Mouse (Mus musculus) spleen, postnatal 10 days (tissue): Measurements from ENCODE around the gene Tfdp2.
A peak's percentile ranks its signal among the peaks of the same experiment; 100 is the strongest.
"Not testable (repeated sequence)": the region's sequence is repeated elsewhere in the genome, so short reads cannot be mapped to it uniquely, and the experiment has no call there.

ENCODE experiments used
- DNase-seq, 2 experiments: peaks; one replicate each; pipeline ENCODE4 v3.0.0; 2021 to 2022; ENCODE audit warnings: low spot score in 2 of 2

The Tfdp2 gene

GRCm38 (mm10) chr9:96299324-96300008 is 103.4 kb downstream of the Tfdp2 start:
- no peak for DNase-seq

GRCm38 (mm10) chr9:96308816-96309215 is 112.7 kb downstream of the Tfdp2 start:
- no peak for DNase-seq

GRCm38 (mm10) chr9:96312074-96312473 is 116.0 kb downstream of the Tfdp2 start:
- no peak for DNase-seq

- no peak for DNase-seq
Observed at GRCm38 (mm10) chr9:96319333-96319732, 123.3 kb downstream of the Tfdp2 start.

GRCm38 (mm10) chr9:96320551-96320980 is 124.5 kb downstream of the Tfdp2 start:
- no peak for DNase-seq

- DNase-seq, result no peak
Observed at GRCm38 (mm10) chr9:96322411-96323152, 126.5 kb downstream of the Tfdp2 start.

- DNase-seq, result no peak
Observed at GRCm38 (mm10) chr9:96324502-96324901, 128.4 kb downstream of the Tfdp2 start.

GRCm38 (mm10) chr9:96326496-96326923 is 130.4 kb downstream of the Tfdp2 start:
- no peak for DNase-seq

- DNase-seq, result no peak
Observed at GRCm38 (mm10) chr9:96328226-96328625, 132.2 kb downstream of the Tfdp2 start.

- DNase-seq, result no peak
Observed at GRCm38 (mm10) chr9:96331146-96331545, 135.1 kb downstream of the Tfdp2 start.

GRCm38 (mm10) chr9:96345750-96346149 is 149.7 kb downstream of the Tfdp2 start:
- no peak for DNase-seq

GRCm38 (mm10) chr9:96348885-96349284 is 152.8 kb downstream of the Tfdp2 start:
- no peak for DNase-seq

GRCm38 (mm10) chr9:96350010-96350409 is 153.9 kb downstream of the Tfdp2 start:
- peak in 1 of 2 experiments; percentile 63 for DNase-seq

- DNase-seq, result no peak
Observed at GRCm38 (mm10) chr9:96350476-96350875, 154.4 kb downstream of the Tfdp2 start.

- DNase-seq, result not testable (repeated sequence)
Observed at GRCm38 (mm10) chr9:96351771-96352170, 155.7 kb downstream of the Tfdp2 start.

GRCm38 (mm10) chr9:96353121-96353769 is 157.2 kb downstream of the Tfdp2 start:
- DNase-seq, result no peak

- DNase-seq, result peak; percentile 24 to 71
Observed at GRCm38 (mm10) chr9:96353799-96354198, 157.7 kb downstream of the Tfdp2 start.

- no peak for DNase-seq
Observed at GRCm38 (mm10) chr9:96360056-96360455, 164.0 kb downstream of the Tfdp2 start.

GRCm38 (mm10) chr9:96363581-96364140 is 167.6 kb downstream of the Tfdp2 start:
- peak; percentile 76 to 77 for DNase-seq

GRCm38 (mm10) chr9:96364141-96364838 is 168.2 kb downstream of the Tfdp2 start, which contains the start of gene Atp1b3:
Atp1b3 (minus strand) TSS chr9:96364442.
- peak; percentile 100 for DNase-seq

GRCm38 (mm10) chr9:96365271-96365872 is 169.3 kb downstream of the Tfdp2 start:
- no peak for DNase-seq
